ENCODE assay signal across 8 mouse cellular contexts in the genomic region with DNA sequence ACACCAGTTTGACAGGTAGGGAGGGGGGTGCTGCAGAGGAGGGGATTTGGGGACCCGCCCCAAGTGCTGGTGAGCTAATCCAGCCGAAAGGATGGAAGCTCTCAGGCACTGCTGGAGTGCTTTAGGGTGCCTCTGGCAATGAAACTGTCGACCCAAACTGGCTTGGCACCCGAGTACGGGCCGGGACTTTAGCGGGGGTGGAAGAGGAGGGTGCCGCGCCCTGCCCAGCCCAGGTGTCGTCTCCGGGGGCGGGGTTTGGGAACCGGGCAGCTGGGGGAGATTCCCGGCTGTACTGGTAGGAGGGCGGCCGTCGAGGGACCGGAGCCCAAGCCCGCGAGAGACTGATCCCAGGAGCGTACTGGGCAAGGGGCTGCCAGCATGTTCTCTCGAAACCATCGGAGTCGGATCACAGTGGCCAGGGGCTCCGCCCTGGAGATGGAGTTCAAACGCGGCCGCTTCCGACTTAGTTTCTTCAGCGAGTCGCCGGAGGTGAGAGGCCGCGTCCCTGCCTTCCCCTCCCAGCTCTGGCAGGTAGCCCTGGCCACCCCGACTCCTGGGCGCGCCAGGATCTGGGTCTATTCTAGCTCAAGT. TPM values are rescaled to one million over a fixed set of nuclear protein-coding genes. Genes with fewer than 3 reads are reported as not detected.
DNase-seq lines count a peak whose midpoint lies in the region; ATAC-seq and TF ChIP-seq lines count a peak whose summit lies in the region.

No protein-coding gene starts in this region.

- peak; percentile 76 for DNase-seq in lung, postnatal 0 days (ENCODE audit: low spot score)
- DNase-seq in right cerebral cortex, adult 2 months (ENCODE audit: low spot score in 2 of 2) = no peak
- no peak for DNase-seq in spleen, adult 12 weeks (ENCODE audit: low spot score)
- DNase-seq in c-Kit-positive CD71-positive TER-119-positive erythroid progenitor cells, embryonic 14.5 days (ENCODE audit: low spot score) = no peak

- TF ChIP-seq EP300 in lung, postnatal 0 days (IDR thresholded peaks at IDR 0.05) = no peak

- H3K4me2 ChIP-seq in heart, embryonic 13.5 days = peak overlapping the region; percentile 88
- H3K4me2 ChIP-seq in kidney, embryonic 15.5 days = peak overlapping the region; percentile 74
- H3K4me2 ChIP-seq in lung, postnatal 0 days (replicated peaks; ENCODE audit: low read depth, low read length) = peak overlapping the region; percentile 89

- H3K4me3 ChIP-seq in C2C12 (ENCODE audit: insufficient read depth, poor library complexity, severe bottlenecking) = peak overlapping the region; percentile 64
- H3K4me3 ChIP-seq in bone marrow, adult 2 months (replicated peaks; ENCODE audit: control insufficient read depth, low read depth, low read length) = peak overlapping the region; percentile 31
- peak overlapping the region; percentile 64 for H3K4me3 ChIP-seq in heart, embryonic 13.5 days
- H3K4me3 ChIP-seq in kidney, embryonic 15.5 days (replicated peaks) = peak overlapping the region; percentile 63
- peak overlapping the region; percentile 51 for H3K4me3 ChIP-seq in lung, postnatal 0 days (ENCODE audit: low read depth, low read length)

- TF ChIP-seq CTCF in C2C12 (IDR thresholded peaks at IDR 0.05; ENCODE audit: control insufficient read depth, insufficient read depth, insufficient read length) = no peak
- TF ChIP-seq CTCF in bone marrow, adult 2 months (IDR thresholded peaks at IDR 0.05; ENCODE audit: control insufficient read depth, insufficient read depth, low read length) = no peak
- TF ChIP-seq CTCF in lung, postnatal 0 days (IDR thresholded peaks at IDR 0.05) = no peak

- H3K36me3 ChIP-seq in C2C12 (ENCODE audit: control insufficient read depth, insufficient read depth) = peaks cover 10% of the 10 kb centered on the region
- H3K36me3 ChIP-seq in heart, embryonic 13.5 days = no peaks in the 10 kb centered on the region
- peaks cover 3% of the 10 kb centered on the region; the same call in 1 of the 2 replicates for H3K36me3 ChIP-seq in kidney, embryonic 15.5 days
- no peaks in the 10 kb centered on the region for H3K36me3 ChIP-seq in lung, postnatal 0 days (ENCODE audit: insufficient read depth, low read length)

- H3K4me1 ChIP-seq in bone marrow, adult 2 months (ENCODE audit: control insufficient read depth, insufficient read depth, low read length) = peaks cover 5% of the 10 kb centered on the region; the same call in 1 of the 2 replicates
- peaks cover 37% of the 10 kb centered on the region for H3K4me1 ChIP-seq in heart, embryonic 13.5 days
- H3K4me1 ChIP-seq in kidney, embryonic 15.5 days = peaks cover 64% of the 10 kb centered on the region
- H3K4me1 ChIP-seq in lung, postnatal 0 days (ENCODE audit: insufficient read depth, low read depth, low read length) = peaks cover 23% of the 10 kb centered on the region; the same call in 1 of the 2 replicates

- H3K9ac ChIP-seq in heart, embryonic 13.5 days = peak overlapping the region; percentile 91
- H3K9ac ChIP-seq in kidney, embryonic 15.5 days = peak overlapping the region; percentile 82
- peak overlapping the region; percentile 52 for H3K9ac ChIP-seq in lung, postnatal 0 days (replicated peaks; ENCODE audit: low read depth)

- WGBS in bone marrow, adult 2 months = 30% methylated on average over 37 of the region's 37 CpGs
- 4% methylated on average over 37 of the region's 37 CpGs for WGBS in heart, embryonic 13.5 days
- 3% methylated on average over 37 of the region's 37 CpGs for WGBS in kidney, embryonic 15.5 days
- 7% methylated on average over 35 of the region's 37 CpGs for WGBS in lung, postnatal 0 days

- peaks cover 53% of the 10 kb centered on the region for H3K79me2 ChIP-seq in C2C12 (ENCODE audit: control insufficient read depth, insufficient read depth)

- peaks cover 34% of the 10 kb centered on the region for H3K79me3 ChIP-seq in C2C12 (ENCODE audit: low read depth)

- H3ac ChIP-seq in C2C12 (ENCODE audit: control insufficient read depth, insufficient read length, low read depth) = peak overlapping the region; percentile 84

- no peaks in the 10 kb centered on the region for H3K27me3 ChIP-seq in C2C12 (ENCODE audit: control insufficient read depth, insufficient read depth, insufficient read length)
- peaks cover 5% of the 10 kb centered on the region; the same call in 1 of the 2 replicates for H3K27me3 ChIP-seq in heart, embryonic 13.5 days (replicated peaks)
- no peaks in the 10 kb centered on the region for H3K27me3 ChIP-seq in kidney, embryonic 15.5 days
- H3K27me3 ChIP-seq in lung, postnatal 0 days (replicated peaks; ENCODE audit: insufficient read depth, low read length) = no peaks in the 10 kb centered on the region

- ATAC-seq in heart, embryonic 13.5 days (ENCODE audit: extremely low read depth, insufficient number of reproducible peaks, low FRiP score, low TSS enrichment) = no peak
- no peak for ATAC-seq in kidney, embryonic 15.5 days (replicated peaks; ENCODE audit: low FRiP score)
- peak; percentile 18 for ATAC-seq in lung, postnatal 0 days

- no peak for TF ChIP-seq POLR2A in bone marrow, adult 2 months (IDR thresholded peaks at IDR 0.05; ENCODE audit: borderline replicate concordance, control insufficient read depth, low read depth, low read length)

- H3K9me3 ChIP-seq in heart, embryonic 13.5 days = no peaks in the 10 kb centered on the region
- H3K9me3 ChIP-seq in kidney, embryonic 15.5 days (replicated peaks) = no peaks in the 10 kb centered on the region
- H3K9me3 ChIP-seq in lung, postnatal 0 days (ENCODE audit: low read length) = no peaks in the 10 kb centered on the region

- H3K27ac ChIP-seq in bone marrow, adult 2 months (ENCODE audit: control insufficient read depth, insufficient read depth, low read depth, low read length, poor library complexity) = no peak overlapping the region
- peak overlapping the region; percentile 99 for H3K27ac ChIP-seq in heart, embryonic 13.5 days (replicated peaks)
- peak overlapping the region; percentile 100 for H3K27ac ChIP-seq in kidney, embryonic 15.5 days
- peak overlapping the region; percentile 96 for H3K27ac ChIP-seq in lung, postnatal 0 days (ENCODE audit: low read length)

TF ChIP-seq in C2C12, 6 proteins besides CTCF, POLR2A, EP300 and RAD21:
- no peak for TF ChIP-seq MYOG (IDR thresholded peaks at IDR 0.05; ENCODE audit: control insufficient read depth, extremely low read depth, insufficient read length)
- no peak for TF ChIP-seq USF1 (IDR thresholded peaks at IDR 0.05; ENCODE audit: low read depth)
- no peak for TF ChIP-seq MAX (IDR thresholded peaks at IDR 0.05)

RNA-seq across cellular contexts. Expression of a gene that starts 0.4 kb away (rescaled TPM):
- polyA plus RNA-seq in C2C12 (2012; fragmentation: generic; extraction: Trizol) = 42.1 TPM
- polyA plus RNA-seq in bone marrow, adult 2 months (2011; ENCODE audit: insufficient read depth, insufficient read length, low replicate concordance, missing spikeins) = 1.3 and 1.6 TPM in 2 replicates
- 19.5 and 21.6 TPM in 2 replicates for polyA plus RNA-seq in heart, embryonic 13.5 days (2015; fragmentation: Nextera tagmentation; extraction: Ambion mirVana)
- 31.5 and 33.7 TPM in 2 replicates for polyA plus RNA-seq in kidney, embryonic 15.5 days (2015; fragmentation: Nextera tagmentation; extraction: Ambion mirVana)
- polyA plus RNA-seq in lung, postnatal 0 days (2015; fragmentation: Nextera tagmentation; extraction: Ambion mirVana) = 51.2 and 63.8 TPM in 2 replicates

RNA-seq across cellular contexts. Expression of a gene that starts 10.4 kb away (rescaled TPM):
- 33.6 TPM for polyA plus RNA-seq in C2C12 (2012; fragmentation: generic; extraction: Trizol)
- polyA plus RNA-seq in bone marrow, adult 2 months (2011; ENCODE audit: insufficient read depth, insufficient read length, low replicate concordance, missing spikeins) = 6.6 and 16.6 TPM in 2 replicates
- 8.2 and 8.7 TPM in 2 replicates for polyA plus RNA-seq in heart, embryonic 13.5 days (2015; fragmentation: Nextera tagmentation; extraction: Ambion mirVana)
- polyA plus RNA-seq in kidney, embryonic 15.5 days (2015; fragmentation: Nextera tagmentation; extraction: Ambion mirVana) = 15.9 and 17.1 TPM in 2 replicates
- polyA plus RNA-seq in lung, postnatal 0 days (2015; fragmentation: Nextera tagmentation; extraction: Ambion mirVana) = 14.5 and 18.1 TPM in 2 replicates

RNA-seq across cellular contexts. Expression of a gene that starts 14.3 kb away (rescaled TPM):
- polyA plus RNA-seq in C2C12 (2012; fragmentation: generic; extraction: Trizol) = 82.4 TPM
- 30.0 and 41.2 TPM in 2 replicates for polyA plus RNA-seq in bone marrow, adult 2 months (2011; ENCODE audit: insufficient read depth, insufficient read length, low replicate concordance, missing spikeins)
- polyA plus RNA-seq in heart, embryonic 13.5 days (2015; fragmentation: Nextera tagmentation; extraction: Ambion mirVana) = 88.8 and 99.2 TPM in 2 replicates
- 132 and 144 TPM in 2 replicates for polyA plus RNA-seq in kidney, embryonic 15.5 days (2015; fragmentation: Nextera tagmentation; extraction: Ambion mirVana)
- polyA plus RNA-seq in lung, postnatal 0 days (2015; fragmentation: Nextera tagmentation; extraction: Ambion mirVana) = 57.9 and 62.4 TPM in 2 replicates

RNA-seq across cellular contexts. Expression of a gene that starts 20.4 kb away (rescaled TPM):
- 32.5 TPM for polyA plus RNA-seq in C2C12 (2012; fragmentation: generic; extraction: Trizol)
- polyA plus RNA-seq in bone marrow, adult 2 months (2011; ENCODE audit: insufficient read depth, insufficient read length, low replicate concordance, missing spikeins) = 20.6 and 29.6 TPM in 2 replicates
- 18.5 and 22.0 TPM in 2 replicates for polyA plus RNA-seq in heart, embryonic 13.5 days (2015; fragmentation: Nextera tagmentation; extraction: Ambion mirVana)
- polyA plus RNA-seq in kidney, embryonic 15.5 days (2015; fragmentation: Nextera tagmentation; extraction: Ambion mirVana) = 56.3 and 58.9 TPM in 2 replicates
- 21.6 and 23.5 TPM in 2 replicates for polyA plus RNA-seq in lung, postnatal 0 days (2015; fragmentation: Nextera tagmentation; extraction: Ambion mirVana)

RNA-seq across cellular contexts. Expression of a gene that starts 20.5 kb away (rescaled TPM):
- polyA plus RNA-seq in C2C12 (2012; fragmentation: generic; extraction: Trizol) = 9.5 TPM
- not detected in 2 replicates for polyA plus RNA-seq in bone marrow, adult 2 months (2011; ENCODE audit: insufficient read depth, insufficient read length, low replicate concordance, missing spikeins)
- polyA plus RNA-seq in heart, embryonic 13.5 days (2015; fragmentation: Nextera tagmentation; extraction: Ambion mirVana) = 7.0 and 7.5 TPM in 2 replicates
- polyA plus RNA-seq in kidney, embryonic 15.5 days (2015; fragmentation: Nextera tagmentation; extraction: Ambion mirVana) = 6.6 and 8.3 TPM in 2 replicates
- 3.1 and 3.3 TPM in 2 replicates for polyA plus RNA-seq in lung, postnatal 0 days (2015; fragmentation: Nextera tagmentation; extraction: Ambion mirVana)
